Mouse (Mus musculus) lung, postnatal 0 days (tissue): Measurements from ENCODE around the gene Ier5. TPM values are rescaled to one million over a fixed set of nuclear protein-coding genes. Genes with fewer than 3 reads are reported as not detected.

Experiments
- ATAC-seq: fragments of 200-750 bp; cut with Nextera tagmentation; 2 replicates; pipeline ENCODE4 v1.8.0; 2017; ENCODE audit warnings: moderate library complexity
- DNase-seq: peaks from one replicate; pipeline ENCODE4 v3.0.0-alpha.2; 2016; ENCODE audit warnings: low spot score
- H3K27ac ChIP-seq: fragments of 300-500 bp; sonication (generic); 2 replicates; pipeline ENCODE4 v1.5.1; 2014; ENCODE audit warnings: antibody characterized with exemption, mild to moderate bottlenecking, low read length, mixed read lengths
- H3K27me3 ChIP-seq: fragments of 300-500 bp; sonication (generic); replicated peaks from 2 replicates; pipeline ENCODE4 v1.6.1; 2014; ENCODE audit warnings: low read length, mixed read lengths; ENCODE audit not compliant: insufficient read depth
- H3K36me3 ChIP-seq: fragments of 300-500 bp; sonication (generic); 2 replicates; pipeline ENCODE4 v1.6.1; 2014; ENCODE audit warnings: low read length, mixed read lengths; ENCODE audit not compliant: insufficient read depth
- H3K4me1 ChIP-seq: fragments of 300-500 bp; sonication (generic); 2 replicates; pipeline ENCODE4 v1.6.1; 2014; ENCODE audit warnings: antibody characterized with exemption, low read depth, low read length, mixed read lengths; ENCODE audit not compliant: insufficient read depth
- H3K4me2 ChIP-seq: fragments of 300-500 bp; sonication (generic); replicated peaks from 2 replicates; pipeline ENCODE4 v1.6.1; 2014; ENCODE audit warnings: low read depth, mild to moderate bottlenecking, low read length, moderate library complexity, mixed read lengths
- H3K4me3 ChIP-seq: fragments of 300-500 bp; sonication (generic); 2 replicates; pipeline ENCODE4 v1.5.1; 2014; ENCODE audit warnings: low read depth, low read length
- H3K9ac ChIP-seq: fragments of 300-500 bp; sonication (generic); replicated peaks from 2 replicates; pipeline ENCODE4 v1.6.1; 2014; ENCODE audit warnings: low read depth, mild to moderate bottlenecking
- H3K9me3 ChIP-seq: fragments of 300-500 bp; sonication (generic); 2 replicates; pipeline ENCODE4 v1.6.1; 2016; ENCODE audit warnings: low read length, mixed read lengths
- CTCF ChIP-seq: IDR thresholded peaks from 2 replicates; pipeline ENCODE4 v1.5.1; 2016; ENCODE audit warnings: antibody characterized with exemption, mild to moderate bottlenecking
- EP300 ChIP-seq: IDR thresholded peaks from 2 replicates; pipeline ENCODE4 v1.6.1; 2016; ENCODE audit warnings: antibody characterized with exemption, mild to moderate bottlenecking, control low read depth
- WGBS: fragments of 180-500 bp; shearing (Covaris S2); extraction: QIAGEN DNeasy Blood & Tissue Kit; methylation state at CpG from one replicate; pipeline ENCODE4 v1.1.7; 2014; 5-methylcytosine and 5-hydroxymethylcytosine counted together
- polyA plus RNA-seq: library from polyadenylated mRNA; unstranded; fragments of >200 nt; fragmentation: Nextera tagmentation; extraction: Ambion mirVana; gene quantifications from 2 replicates; pipeline ENCODE4 v1.2.1, GENCODE M21; 2015

The Ier5 gene
- polyA plus RNA-seq, 1 experiment from 2014 or later = 10.9 TPM

DNA sequence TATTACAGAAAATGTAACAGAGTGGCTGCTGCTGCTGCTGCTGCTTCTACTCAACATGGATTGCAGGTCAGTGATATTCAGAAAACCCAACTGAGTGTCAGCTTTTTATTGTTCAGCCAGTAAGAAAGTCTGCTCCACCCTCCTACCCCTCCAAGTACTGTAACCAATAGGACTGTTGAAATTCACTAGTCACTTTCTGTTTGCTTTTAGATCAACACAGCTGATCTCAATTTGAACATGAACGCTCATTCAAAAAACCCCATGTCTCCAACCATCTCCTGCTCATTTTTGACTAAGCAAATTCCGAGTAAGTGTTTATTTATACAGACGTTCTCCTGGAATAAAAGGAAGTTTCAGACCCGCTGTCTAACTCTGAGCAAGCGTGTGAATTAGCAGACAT lies 8.4 kb upstream of the Ier5 start:
- H3K27me3 ChIP-seq = no peaks in the 10 kb centered on the region
- peaks cover 3% of the 10 kb centered on the region; the same call in 1 of the 2 replicates for H3K4me1 ChIP-seq
- H3K9ac ChIP-seq = no peak overlapping the region
- H3K36me3 ChIP-seq = no peaks in the 10 kb centered on the region
- no peak overlapping the region for H3K4me2 ChIP-seq
- WGBS = 7% methylated on average over 5 of the region's 5 CpGs
- peak; percentile 40; the same call in 1 of the 2 replicates for ATAC-seq
- H3K4me3 ChIP-seq = no peak overlapping the region
- H3K27ac ChIP-seq = no peak overlapping the region
- DNase-seq = peak; percentile 30
- no peaks in the 10 kb centered on the region for H3K9me3 ChIP-seq
- TF ChIP-seq CTCF (no peak), EP300 (no peak)

DNA sequence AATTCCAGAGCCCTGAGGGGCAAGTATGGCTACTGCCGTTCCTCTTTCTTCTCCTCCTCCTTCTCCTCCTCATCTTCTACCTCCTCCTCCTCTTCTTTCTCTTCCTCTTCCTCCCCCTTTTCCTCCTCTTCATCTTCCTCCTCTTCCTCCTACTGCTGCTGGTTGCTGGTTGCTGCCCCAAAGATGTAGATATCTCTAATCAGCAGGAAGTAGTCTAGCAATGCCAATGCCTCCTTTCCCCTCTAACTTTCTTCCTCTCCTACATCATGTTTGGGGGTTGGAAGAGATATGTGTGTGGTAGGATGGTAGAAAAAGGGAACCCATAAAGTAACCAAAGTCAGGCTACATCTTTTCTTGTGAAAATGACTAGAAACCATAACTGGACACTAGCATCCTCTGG lies 6.9 kb upstream of the Ier5 start:
- no peak overlapping the region for H3K4me3 ChIP-seq
- no peak overlapping the region for H3K27ac ChIP-seq
- H3K4me1 ChIP-seq = peaks cover 3% of the 10 kb centered on the region; the same call in 1 of the 2 replicates
- WGBS = 50% methylated on average over 1 of the region's 1 CpGs
- ATAC-seq = no peak
- H3K36me3 ChIP-seq = no peaks in the 10 kb centered on the region
- no peak overlapping the region for H3K9ac ChIP-seq
- DNase-seq = no peak
- H3K9me3 ChIP-seq = no peaks in the 10 kb centered on the region
- H3K4me2 ChIP-seq = no peak overlapping the region
- H3K27me3 ChIP-seq = no peaks in the 10 kb centered on the region
- no peak for TF ChIP-seq CTCF
- no peak for TF ChIP-seq EP300

DNA sequence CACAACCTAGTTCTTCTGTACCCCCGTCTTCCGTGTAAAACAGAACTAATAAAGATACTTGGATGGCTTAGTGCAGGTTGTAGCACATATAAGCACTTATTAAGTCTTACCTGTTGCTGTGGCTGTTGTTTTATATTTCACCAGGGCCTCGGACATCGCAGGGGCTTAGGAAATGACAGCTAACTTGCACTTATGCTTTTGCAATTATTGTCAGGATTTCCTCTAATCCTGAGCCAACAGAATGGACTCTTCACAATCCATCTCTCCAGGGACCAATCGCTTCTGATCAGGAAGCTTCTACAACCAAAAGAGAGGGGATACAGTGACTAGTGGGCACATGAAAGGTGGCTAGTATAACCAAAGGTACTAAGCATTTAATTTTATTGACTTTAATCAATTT lies 4.6 kb upstream of the Ier5 start:
- no peaks in the 10 kb centered on the region for H3K27me3 ChIP-seq
- H3K4me1 ChIP-seq = 0 out of 2 replicates have a peak, but pooled peaks cover 3% of the 10 kb centered on the region
- 79% methylated on average over 5 of the region's 5 CpGs for WGBS
- no peaks in the 10 kb centered on the region for H3K36me3 ChIP-seq
- H3K9me3 ChIP-seq = no peaks in the 10 kb centered on the region
- TF ChIP-seq CTCF = no peak
- ATAC-seq (no peak), DNase-seq (no peak)
- no peak overlapping the region for H3K4me3 ChIP-seq
- no peak overlapping the region for H3K4me2 ChIP-seq
- no peak overlapping the region for H3K27ac ChIP-seq
- H3K9ac ChIP-seq = no peak overlapping the region

DNA sequence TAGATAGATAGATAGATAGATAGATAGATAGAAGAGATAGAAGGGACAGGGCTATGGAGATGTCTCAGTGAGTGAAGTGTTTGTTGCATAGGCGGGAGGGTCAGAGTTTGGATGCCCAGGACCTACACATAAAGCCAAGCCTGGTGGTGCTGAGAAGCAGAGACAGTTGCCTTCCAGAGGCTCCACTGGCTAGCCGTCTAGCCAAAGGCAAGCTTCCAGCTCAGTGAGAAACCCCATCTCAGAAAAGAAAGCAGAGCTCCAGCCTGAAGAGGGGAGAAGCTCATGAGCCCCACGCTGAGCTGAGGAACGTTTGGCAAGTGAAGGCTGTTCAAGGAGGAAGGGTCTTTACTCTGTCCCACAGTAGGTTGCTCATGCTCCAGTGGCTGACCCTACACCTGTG lies 3.2 kb upstream of the Ier5 start:
- H3K4me1 ChIP-seq = no peaks in the 10 kb centered on the region
- DNase-seq (no peak), ATAC-seq (no peak)
- no peak overlapping the region for H3K4me2 ChIP-seq
- H3K9ac ChIP-seq = no peak overlapping the region
- H3K27me3 ChIP-seq = no peaks in the 10 kb centered on the region
- 89% methylated on average over 4 of the region's 4 CpGs for WGBS
- no peaks in the 10 kb centered on the region for H3K9me3 ChIP-seq
- H3K36me3 ChIP-seq = no peaks in the 10 kb centered on the region
- no peak for TF ChIP-seq CTCF
- no peak overlapping the region for H3K4me3 ChIP-seq
- H3K27ac ChIP-seq = no peak overlapping the region

DNA sequence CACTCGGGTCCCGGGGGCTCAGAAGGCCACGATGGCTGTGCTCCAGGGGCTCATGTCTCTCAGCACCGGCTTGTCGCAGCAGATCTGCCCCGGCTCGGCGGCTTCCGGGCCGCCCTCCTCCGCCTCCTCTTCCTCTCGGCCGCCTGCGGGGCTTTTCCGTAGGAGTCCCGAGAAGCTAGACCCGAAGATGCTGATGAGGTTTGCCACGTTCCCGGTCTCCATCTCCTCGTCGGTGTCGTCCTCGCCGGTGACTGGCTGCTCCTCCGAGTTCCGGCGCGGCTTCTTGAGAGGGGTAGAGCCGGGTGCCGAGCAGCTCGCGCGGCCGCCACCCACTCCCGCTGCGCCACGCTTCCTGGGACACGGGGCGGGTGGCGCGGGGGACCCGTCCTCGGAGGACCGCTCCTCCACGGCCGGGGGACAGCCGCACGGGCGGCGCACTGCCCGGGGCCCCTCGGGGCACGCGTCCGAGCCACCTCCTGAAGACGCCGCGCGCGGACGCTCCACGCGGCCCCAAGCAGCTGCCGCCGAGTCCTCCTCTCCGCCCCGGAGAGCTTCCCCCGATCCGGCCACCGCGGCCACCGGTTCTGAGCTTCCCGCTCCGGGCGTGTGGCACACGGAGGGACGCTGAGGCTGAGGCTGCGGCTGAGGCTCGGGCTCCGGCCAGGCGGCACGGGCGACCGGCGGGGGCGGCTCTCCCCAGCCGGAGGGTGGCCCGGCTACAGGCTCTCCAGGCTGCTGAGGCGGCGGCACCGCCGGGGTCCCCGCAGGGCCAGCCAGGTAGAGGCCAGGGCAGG lies 753 bp downstream of the Ier5 start:
- H3K9me3 ChIP-seq = no peaks in the 10 kb centered on the region
- WGBS = 2% methylated on average over 65 of the region's 93 CpGs
- TF ChIP-seq CTCF (no peak), EP300 (no peak)
- ATAC-seq (peak; percentile 44), DNase-seq (peak; percentile 67)
- peak overlapping the region; percentile 79 for H3K4me2 ChIP-seq
- H3K27me3 ChIP-seq = no peaks in the 10 kb centered on the region
- H3K27ac ChIP-seq = peak overlapping the region; percentile 88
- peak overlapping the region; percentile 94 for H3K9ac ChIP-seq
- H3K36me3 ChIP-seq = no peaks in the 10 kb centered on the region
- peak overlapping the region; percentile 95 for H3K4me3 ChIP-seq
- H3K4me1 ChIP-seq = peaks cover 12% of the 10 kb centered on the region

DNA sequence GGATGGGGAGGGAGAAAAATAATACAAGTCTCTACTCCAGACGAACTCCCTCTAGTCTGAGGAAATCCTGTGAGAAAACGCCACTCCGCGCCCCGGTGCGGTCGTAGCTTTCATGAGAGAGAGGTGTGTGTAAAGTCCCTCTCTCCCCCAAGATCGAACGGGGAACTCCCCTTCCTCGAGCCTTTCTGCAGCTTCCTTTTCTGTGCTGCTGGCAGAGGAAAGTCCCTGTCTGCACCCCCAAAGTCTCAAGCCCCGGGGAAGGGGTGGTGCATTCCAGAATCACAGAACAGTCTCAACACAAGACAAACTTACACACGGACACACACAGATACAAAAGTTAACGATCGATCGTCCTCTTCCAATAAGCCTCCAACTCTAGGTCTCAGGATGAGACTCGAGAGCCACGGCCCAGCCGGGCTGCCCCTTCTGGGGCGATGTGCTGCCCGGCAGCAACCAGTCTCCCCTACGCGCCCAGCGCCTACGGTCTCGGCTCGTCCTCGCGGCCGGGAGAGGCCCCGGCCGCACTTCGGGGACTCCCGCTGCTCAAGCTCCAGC lies 1.4 kb downstream of the Ier5 start:
- Histone ChIP-seq H3K4me3 (peak overlapping the region; percentile 95), H3K36me3 (no peaks in the 10 kb centered on the region), H3K4me1 (peaks cover 18% of the 10 kb centered on the region), H3K27ac (peak overlapping the region; percentile 88), H3K27me3 (no peaks in the 10 kb centered on the region), H3K4me2 (peak overlapping the region; percentile 79), H3K9me3 (no peaks in the 10 kb centered on the region), H3K9ac (peak overlapping the region; percentile 94)
- peak; percentile 3; the same call in 1 of the 2 replicates for ATAC-seq
- WGBS = 0% methylated on average over 33 of the region's 33 CpGs
- TF ChIP-seq EP300 = no peak
- peak; percentile 11; the same call in 1 of the 2 replicates for TF ChIP-seq CTCF
- peak; percentile 66 for DNase-seq
